Mouse (Mus musculus): ENCODE measurements around the gene Prkab2.

Gene Prkab2

DNA sequence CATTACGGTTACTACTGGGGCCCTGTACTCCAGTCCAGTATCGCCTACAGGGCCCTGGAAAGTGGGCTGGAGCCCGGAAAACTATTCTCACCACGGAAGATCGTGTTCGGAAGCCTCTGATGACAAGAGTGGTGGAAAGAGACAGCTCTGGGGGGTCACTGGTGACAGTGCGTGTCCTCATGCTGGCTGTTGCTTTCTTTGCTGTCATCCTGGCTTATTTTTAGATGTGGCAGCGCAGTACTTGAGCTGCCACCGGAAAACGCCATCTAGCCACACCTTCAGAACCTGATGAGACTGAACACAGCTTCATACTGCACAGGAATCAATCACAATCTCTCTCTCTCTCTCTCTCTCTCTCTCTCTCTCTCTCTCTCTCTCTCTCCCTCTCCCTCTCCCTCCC is 6.4 kb upstream of the Prkab2 start:
- no peak for DNase-seq

DNA sequence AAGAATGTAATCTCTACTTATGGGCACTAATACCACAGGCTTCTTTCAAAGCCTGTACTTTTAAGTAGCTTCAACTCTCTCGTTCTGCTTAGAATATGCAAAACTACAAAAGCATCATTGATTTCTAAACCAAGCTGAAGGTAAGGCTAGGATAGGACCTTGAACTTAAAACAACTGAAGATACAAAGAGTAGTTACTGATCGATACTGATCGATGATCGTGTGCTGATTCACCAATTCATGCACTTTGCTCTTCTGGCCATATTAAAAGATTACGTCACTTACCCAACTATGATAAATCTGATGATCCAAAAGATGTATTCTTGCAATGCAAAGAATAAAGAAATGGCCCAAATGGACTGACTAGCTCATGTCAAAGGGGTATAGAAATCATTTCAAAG is 4.2 kb upstream of the Prkab2 start:
- DNase-seq: no peak

DNA sequence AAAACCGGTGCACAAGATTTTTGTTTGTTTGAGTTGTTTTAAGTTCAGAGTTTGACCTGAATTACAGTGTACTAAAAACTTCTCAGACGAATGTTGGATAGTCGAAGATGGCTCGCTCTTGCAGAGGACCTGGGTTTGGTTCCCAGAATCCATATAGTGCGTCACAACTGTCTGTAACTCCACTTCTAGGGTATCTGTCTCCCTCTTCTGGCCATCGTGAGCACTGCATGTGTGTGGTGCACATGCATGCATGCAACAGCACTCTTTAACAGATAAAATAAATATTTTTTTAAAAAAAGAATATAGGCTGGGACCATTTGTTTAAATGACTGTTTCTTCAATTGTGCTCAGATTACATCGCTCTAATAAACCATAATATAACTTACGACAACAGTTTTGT is 3.1 kb upstream of the Prkab2 start:
- DNase-seq: peak in 1 of 2 experiments; percentile 41

DNA sequence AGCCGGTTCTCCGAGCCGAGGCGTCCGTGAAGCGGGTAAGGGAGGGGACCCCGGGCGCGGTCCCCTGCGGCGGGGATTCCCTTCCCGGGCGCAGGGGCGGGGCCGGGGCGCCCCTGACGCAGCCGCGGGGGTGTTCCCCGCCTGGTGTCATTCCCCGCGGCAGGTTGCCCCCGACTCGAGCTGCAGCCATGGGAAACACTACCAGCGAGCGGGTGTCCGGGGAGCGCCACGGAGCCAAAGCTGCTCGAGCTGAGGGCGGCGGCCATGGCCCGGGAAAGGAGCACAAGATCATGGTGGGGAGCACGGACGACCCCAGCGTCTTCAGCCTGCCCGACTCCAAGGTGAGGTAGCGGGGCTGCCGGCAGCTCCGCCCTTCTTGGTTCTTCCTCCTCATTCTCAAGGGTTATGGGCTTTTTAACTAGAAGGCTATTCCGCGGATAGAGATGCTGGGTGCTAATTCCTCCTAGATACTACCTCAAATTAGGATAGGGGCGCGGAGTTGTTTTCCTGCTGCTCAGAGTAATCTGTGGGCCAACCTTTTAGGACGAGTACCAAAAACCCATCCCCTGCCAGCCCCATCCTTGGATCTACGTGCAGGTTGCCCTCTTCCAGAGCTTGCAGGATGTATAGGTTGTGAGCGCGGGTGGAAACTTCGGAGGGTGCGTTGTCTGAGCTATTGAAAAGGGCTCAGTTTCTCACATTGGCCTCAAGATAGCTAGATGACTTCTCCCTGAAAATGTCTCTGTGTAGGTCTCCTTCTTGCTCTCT is 617 bp downstream of the Prkab2 start:
- peak in 1 of 2 experiments; percentile 40 for DNase-seq

DNA sequence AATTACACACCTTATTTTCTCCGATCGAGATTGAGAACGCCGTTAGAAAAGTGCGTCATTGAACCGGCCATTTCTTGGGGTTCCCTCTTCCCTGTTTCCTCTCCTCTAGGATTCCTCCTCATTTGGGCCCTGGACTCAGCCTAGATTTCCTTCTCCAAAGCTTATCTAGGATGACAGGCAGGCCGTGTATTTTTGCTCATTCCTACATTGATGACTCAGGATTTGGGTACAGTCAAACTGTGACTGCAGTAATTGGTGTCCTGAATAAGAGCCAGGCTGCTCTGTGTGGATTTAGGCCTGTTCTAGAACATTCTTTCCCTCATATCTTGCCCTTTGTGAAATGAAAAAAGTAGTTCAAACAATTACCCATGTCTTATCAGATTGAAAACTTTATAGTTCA is 1.8 kb downstream of the Prkab2 start:
- no peak for DNase-seq

DNA sequence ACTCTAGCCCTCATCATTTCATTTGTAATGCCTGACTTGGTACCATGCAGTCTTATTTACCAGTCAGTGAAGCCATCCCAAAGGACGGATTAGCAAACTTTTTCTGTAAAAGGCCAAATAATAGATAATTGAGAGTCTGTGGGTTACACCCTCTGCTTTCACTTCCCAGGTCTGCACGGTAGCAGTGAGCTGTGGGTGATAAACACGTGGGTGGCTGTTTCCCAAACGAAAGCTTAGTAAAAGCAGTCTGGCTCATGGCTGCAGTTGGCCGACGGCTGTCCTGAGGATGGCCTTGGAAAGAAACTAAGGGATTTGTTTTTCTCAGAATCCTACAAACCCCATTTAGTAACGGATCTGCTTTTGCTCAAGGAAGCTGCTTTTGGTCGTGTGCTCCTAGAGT is 3.2 kb downstream of the Prkab2 start:
- no peak for DNase-seq

DNA sequence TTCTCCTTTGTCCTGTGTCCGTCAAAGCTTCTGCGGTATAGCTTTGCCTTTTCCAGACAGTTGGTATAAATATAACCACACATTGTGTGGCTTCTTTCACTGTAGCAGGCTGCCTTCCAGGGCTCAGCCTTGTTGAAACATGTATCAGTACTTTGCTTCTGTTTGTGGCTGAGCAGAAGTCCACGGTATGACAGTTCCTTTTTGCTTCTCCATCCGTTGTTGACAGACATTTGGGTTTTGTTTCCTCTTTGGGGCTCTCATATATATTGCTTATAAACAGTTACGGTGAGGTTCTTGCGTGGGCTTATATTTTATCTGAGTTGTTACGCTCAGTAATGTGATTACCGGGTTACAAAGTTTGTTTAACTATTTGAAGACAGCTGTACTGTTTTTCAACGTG is 7.5 kb downstream of the Prkab2 start:
- no peak for DNase-seq

DNA sequence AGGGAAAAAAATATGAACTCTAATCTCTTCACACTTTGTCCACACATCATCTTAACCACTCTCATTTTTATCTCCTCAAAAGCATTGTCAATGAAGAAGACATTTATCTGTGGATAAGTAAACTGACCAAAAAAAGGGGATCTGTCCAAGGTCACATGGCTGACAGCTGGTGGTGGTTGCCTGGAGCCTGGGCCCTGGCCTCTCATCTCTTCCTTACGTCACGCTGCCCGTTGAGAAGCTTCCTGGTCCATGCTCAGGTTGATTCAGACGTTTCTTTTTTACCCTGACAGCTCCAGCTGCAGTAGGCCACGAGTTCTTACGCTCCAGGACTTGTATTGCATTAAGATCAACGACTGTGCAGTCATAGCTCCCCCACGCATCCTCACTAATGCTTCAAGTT is 8.2 kb downstream of the Prkab2 start:
- DNase-seq: no peak

DNA sequence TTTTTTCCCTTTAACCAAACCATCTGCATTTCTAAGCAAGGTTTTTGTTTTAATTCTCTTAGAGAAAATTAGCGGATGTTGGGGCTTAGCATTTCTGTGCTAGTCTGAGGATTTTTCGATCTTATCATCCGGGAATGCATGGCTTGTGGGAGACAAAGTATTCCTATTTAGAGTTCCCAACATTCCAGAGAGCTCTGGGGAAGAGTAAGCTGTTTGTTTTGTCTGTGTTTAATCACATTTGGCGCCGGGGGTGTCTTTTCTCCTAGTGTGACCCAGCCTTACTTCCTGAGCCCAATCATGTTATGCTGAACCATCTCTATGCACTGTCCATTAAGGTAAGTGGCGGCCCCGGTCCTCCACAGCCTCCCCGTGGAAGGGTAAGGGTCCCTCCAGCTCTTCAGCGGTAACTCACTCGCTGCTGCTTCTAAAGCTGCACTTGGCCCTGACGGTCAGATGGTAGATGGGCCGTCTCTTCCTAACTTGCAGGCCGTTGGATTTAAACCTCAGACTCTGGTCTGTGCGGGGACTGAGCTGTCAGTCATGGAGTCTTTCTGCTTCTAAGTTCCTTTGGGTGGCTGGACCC is 9.2 kb downstream of the Prkab2 start:
- DNase-seq: no peak

DNA sequence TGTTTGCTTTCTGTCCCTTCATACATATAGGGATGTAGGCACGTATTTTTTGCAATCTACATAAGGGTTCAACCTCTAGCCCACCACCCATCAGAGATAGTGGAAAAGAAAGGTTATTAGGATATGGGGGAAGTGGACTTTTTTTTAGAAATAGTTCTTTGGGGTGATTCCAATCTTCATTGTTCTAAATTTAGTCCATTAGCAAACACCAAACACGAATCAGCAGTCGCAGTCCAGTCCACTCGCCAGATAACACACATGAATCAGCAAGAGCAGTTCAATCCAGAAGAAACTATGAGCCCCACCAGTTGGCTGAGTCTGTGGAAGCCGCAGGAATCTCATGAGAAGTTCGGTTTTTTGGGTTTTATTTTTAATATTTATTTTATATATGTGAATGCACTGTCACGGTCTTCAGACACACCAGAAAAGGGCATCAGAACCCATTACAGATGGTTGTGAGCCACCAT is 16.7 kb downstream of the Prkab2 start, which contains the start of gene Gm17651:
Gm17651 (minus strand) TSS at position 51 of the 467 bp plus-strand sequence.
- no peak for DNase-seq

DNA sequence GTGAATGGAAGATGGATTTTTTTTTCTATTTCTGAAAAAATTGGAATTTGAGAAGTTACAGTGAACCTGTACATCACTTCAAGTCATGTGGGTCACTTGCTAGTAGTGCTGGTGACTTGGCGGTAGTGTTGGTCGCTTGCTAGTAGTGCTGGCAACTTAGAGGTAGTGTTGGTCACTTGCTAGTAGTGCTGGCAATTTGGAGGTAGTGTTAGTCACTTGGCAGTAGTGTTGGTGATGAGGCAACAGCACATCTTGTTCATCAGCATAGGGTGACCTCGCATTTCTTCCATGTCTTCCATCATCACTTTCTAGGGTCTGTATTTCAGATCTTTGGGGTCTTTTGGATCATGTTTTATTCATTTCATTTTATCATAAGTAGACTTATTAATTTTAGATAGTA is 18.1 kb downstream of the Prkab2 start:
- no peak for DNase-seq

DNA sequence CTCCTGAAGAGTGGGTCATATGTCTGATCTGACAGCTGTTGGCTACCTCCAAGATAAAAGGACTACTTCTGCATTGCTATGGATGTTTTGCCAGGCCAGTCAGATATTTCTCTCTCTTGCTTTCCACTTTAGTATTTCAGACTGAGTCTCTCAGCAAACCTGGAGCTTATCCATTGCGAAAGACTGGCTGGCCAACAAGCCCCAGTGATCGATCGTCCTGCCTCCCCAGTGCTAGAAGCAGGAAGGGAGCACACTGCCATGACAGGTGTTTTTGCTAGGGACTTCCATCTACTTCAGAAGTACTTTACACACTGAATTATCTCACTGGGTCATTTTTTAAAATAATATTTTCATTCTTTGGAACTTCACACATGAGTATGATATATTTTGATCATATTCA is 20.4 kb downstream of the Prkab2 start:
- DNase-seq: no peak

DNA sequence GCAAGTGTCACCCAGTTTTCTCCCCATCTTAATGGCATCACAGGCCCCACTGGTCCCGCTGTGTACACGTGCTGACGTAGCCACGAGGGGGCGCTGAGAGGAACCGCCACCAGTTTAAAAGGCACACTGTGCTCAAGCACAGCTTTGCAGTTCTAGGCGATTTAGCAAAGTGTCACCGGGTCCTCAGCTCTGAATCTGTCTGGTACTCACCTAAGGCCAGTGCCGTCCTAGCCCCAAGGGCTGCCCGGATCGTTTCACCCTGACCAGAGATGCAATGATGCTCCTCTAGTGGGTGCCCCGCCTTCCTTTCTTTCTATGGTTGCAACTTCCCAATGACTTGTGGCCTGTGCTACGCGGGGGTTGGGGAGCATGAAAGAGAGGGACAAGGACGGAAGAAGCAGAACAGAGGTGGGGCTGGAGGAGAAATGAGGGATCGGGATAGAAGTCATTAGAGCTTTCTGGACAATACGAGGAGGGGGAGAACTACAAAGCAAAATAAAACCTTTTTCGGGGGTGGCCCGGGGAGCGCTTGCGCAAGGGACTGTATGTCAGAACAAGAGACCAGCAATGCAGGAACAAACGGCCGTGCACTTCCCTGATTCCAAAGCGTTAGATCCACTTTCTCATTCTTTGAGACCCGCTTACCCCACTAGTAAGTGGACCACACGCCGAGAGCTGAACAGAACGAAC is 22.8 kb downstream of the Prkab2 start:
- DNase-seq: peak; percentile 82 to 86

DNA sequence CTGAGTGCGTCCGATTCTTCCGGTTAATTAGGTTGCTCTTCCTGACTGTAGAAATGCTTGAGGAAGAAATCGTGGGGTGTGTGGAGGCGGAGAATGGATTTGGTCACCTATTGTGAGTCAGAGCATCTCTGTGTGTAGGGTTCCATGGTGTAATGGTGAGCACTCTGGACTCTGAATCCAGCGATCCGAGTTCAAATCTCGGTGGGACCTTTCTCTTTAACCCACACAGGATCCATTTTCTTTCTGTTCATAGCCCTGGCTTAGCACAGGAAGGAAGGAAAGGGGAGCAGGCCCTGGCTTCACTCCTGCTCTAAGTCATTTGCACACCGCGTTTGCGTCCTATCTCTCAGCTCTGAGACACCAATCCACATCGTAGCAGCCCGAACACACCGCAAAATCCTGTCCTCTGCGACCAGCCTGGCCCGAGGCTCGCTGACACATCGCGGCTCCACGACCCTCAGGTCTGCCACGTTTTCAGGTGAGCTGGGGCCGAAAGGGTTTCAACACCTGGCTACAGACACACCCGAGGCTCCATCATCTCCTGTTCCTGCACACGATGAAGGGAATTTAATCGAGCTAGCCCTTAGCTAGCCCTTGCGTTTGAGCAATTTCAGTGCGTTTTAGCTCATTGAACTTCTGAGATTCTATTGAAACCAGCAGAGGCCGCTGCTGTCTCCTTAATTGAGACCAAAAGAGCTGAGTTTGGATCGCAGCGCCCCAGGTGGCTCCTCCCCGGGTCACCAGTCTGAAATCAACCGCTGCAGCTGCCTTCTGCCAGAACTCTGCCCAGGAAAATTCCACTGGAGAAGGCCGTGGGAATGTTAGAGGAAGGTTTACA is 23.5 kb downstream of the Prkab2 start:
- peak; percentile 50 to 72 for DNase-seq

DNA sequence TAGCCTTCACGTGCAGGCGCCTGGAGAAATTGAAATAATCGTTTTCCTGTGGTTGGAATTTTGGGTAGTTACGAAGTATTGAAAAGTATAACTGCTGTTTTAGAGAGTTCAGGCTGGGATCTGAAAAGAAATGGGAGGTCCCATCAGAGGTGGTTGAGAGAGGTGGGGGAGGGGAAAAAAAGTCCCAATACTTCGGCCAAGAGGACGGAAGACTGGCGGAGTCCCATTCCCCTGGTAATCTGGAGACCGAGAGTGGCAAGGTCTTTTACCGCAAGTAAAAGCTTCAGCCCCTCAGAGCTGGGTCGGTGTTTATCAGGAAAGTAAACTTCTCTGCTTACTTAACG is 24.1 kb downstream of the Prkab2 start:
- no peak for DNase-seq

DNA sequence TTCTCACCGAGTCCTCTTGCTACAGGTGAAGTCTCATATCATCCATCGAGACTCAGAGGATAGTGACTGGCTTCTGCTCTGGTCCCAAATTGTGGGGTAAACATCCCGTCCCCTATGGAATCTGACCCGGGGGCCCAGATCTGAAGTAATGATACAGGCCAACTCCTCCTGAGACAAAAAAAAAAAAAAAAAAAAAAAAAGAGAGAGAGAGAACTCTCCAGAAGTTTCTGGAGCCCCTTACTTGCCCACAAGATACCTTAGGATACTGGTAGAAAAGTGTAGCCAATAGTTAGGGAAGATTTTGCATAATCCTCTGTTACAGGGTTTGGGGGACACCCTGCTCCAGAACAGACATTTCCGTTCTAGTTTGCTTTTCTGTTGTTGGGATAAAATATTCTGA is 24.6 kb downstream of the Prkab2 start:
- no peak for DNase-seq

DNA sequence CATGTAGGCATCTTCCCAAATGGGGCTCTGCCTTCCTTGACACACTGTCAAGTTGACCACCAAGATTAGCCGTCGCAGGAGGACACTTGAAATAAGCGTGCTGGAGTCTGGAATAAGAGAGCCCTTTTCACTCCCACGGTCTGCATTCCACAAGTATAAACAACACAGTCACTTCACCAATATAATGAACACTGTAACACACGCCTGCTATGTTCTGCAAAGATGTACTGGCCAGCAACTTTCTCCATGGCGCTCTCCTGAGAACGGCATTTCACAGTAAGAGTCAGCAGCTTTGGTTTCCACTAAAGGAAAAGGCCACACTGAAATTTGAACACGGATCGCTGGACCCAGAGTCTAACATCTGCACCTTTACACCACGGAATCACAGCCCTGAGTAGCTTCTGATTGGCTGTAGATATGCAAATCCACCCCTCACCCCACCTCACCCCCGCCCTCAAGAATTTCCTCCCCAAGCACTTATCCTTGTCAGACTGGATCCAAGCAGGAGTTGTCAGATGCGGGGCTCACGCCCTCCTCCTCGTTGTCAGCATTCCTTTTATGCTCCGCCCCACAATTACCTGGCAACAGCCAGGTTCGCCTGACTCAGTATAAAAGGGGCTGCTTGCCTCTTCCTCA is 25.7 kb downstream of the Prkab2 start:
- no peak for DNase-seq

DNA sequence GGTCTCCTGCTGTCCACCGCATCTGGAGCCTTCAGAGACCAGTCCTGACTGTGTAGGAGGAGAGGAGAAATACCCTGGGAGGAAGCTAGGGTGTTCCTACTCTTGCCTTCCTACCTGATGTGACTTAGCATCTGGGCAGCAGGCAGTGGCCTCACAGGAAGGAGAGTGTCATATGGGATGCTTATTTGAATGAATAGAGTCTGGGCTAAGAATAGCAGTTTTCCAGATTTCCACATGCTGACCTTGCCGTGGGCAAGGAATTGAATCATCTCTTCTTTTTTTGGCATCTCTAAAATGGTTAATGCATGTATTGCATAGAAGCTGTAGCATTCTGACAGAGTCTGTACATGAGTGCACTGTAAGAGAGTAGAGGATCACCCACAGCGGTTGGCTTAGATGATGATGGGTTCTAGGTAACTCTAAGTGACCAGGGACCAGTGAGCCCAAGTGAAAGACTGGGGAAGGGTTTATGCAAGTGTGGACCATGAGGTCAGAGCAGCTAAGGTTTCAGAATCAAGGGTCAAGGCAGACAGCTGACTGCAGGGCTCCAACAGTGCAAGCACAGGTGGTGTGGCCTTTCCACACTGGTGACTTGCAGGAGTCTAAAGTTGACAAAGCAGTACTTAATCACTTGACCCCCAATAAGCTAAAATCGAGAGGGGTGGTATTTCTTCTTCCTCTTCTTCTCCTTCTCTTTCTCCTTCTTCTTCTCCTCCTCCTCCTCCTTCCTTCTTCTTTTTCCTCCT is 28.6 kb downstream of the Prkab2 start:
- DNase-seq: no peak

DNA sequence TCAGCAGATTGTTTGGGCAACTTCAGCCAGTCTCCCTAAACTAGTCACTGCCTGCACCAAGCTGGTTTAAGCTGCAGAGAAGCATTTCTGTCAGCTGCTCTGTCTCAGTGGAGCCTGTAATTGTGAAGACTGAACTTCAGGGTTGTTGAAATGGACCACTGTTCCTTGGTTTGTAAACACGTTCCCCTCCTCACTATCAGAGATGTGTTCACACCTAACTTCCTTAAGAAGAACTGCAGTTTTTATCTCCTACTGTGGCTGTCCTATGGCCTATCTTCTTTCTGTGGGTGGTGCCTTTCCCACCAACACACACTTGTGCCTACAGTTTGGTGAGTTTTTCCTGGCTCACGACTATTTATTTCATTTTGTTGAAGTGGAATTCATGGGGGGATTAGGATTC is 31.3 kb downstream of the Prkab2 start:
- no peak for DNase-seq

DNA sequence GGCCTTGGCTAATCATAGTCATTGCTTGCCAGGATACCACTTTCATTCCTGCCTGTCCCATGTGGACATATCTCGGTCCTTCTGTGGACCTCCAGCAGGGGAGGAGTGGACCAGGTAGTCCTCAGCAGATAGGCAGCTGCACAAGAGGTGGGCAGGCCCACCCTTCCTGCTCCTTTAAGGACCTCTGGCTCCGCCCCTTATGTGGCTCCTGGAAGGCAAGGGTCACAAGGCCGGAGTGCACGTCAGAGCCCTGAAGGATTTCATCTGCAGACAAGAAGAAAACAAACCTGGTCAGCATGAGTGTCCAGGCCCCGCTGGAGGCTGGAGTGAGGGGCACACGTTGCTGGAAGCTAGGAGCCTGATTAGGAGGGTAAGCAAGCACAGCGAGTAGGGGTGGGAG is 32.6 kb downstream of the Prkab2 start:
- DNase-seq: no peak

DNA sequence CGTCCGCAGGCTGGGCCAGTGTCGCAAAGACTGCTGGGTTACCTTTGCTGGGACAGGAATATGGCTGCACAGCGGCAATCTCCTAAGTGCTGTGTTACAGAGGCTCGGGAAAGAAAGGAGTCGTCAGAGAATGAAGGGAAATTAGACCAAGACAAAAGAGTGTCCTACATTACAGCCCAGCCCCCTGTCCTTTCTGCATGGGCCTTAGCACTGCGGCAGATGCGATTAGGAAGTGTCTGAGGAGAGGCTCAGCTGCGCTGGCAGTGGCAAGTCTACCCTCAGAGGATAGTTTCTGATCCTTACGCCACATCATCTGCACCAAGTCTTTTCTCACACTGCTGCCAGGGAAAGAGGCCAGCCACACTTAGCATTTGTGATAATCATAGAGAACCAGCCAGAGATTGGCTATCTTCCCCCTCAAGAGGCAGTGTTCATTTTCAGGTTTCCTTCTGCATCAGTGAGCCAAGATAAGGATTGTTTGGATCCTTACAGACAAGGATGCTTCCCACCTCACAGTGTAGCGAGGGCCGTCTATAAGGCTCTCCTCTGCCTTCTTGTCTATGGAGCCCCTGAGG is 33.5 kb downstream of the Prkab2 start:
- no peak for DNase-seq

DNA sequence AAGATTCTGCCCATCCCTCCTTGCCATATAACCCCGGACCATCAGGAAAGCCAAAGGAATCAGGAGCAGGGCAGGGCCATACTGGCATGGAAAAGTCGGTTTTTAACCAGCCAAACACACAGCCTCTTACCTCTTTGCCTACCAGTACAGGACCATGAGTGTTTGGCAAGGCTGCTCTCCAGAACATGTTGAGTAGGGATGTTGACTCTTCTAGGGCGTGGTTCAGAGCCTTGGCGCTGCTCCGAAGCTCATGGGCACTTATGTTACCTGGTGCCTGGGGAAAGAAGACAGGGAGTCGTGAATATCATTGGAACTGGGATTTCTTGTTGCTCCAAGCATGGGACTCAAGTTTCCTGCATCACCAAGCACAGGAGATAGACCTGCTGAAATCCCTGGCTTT is 35.8 kb downstream of the Prkab2 start:
- no peak for DNase-seq
